Mouse (Mus musculus) ES-E14 (cell line): ENCODE results near the gene Cyfip2.

Experiments
- CHD2 ChIP-seq: IDR thresholded peaks from 2 replicates; pipeline ENCODE4 v1.6.1; 2014; ENCODE audit warnings: mild to moderate bottlenecking, low read depth, low read length, inconsistent platforms
- HCFC1 ChIP-seq: IDR thresholded peaks from 2 replicates; pipeline ENCODE4 v1.6.1; 2012; ENCODE audit warnings: low read length, inconsistent platforms, borderline replicate concordance; ENCODE audit not compliant: insufficient read depth
- MAFK ChIP-seq: IDR thresholded peaks from 2 replicates; pipeline ENCODE4 v1.6.1; 2014; ENCODE audit warnings: mild to moderate bottlenecking, low read depth, low read length, inconsistent platforms; ENCODE audit not compliant: insufficient read depth

- TF ChIP-seq MAFK: no peak
- no peak for TF ChIP-seq HCFC1
- TF ChIP-seq CHD2: no peak
Observed at GRCm38 (mm10) chr11:46311181-46311702, 1.4 kb downstream of the Cyfip2 start.
